Mouse (Mus musculus) urinary bladder, postnatal 14 days (tissue): ENCODE data around the gene Yes1.
"Not testable (repeated sequence)": the region's sequence is repeated elsewhere in the genome, so short reads cannot be mapped to it uniquely, and the experiment has no call there.

ENCODE experiments used
- DNase-seq: peaks from one replicate; pipeline ENCODE4 v3.0.0; 2021; ENCODE audit warnings: low spot score

Yes1 gene

GRCm38 (mm10) chr5:32610801-32611340 lies at the start of gene Yes1:
Gene Yes1, plus strand, starts transcription at chr5:32611171.
- DNase-seq, result peak; percentile 86

- no peak for DNase-seq
These were observed 46.3 kb upstream of the Yes1 start for GRCm38 (mm10) chr5:32564697-32565096.

GRCm38 (mm10) chr5:32571802-32572201 lies 39.2 kb upstream of the Yes1 start:
- DNase-seq, result no peak

- DNase-seq, result peak; percentile 53
These were observed 22.8 kb upstream of the Yes1 start for GRCm38 (mm10) chr5:32588136-32588535.

GRCm38 (mm10) chr5:32593793-32594192 lies 17.2 kb upstream of the Yes1 start:
- no peak for DNase-seq

- no peak for DNase-seq
These were observed 16.6 kb upstream of the Yes1 start for GRCm38 (mm10) chr5:32594358-32594757.

GRCm38 (mm10) chr5:32605911-32606310 lies 5.1 kb upstream of the Yes1 start:
- DNase-seq, result no peak

GRCm38 (mm10) chr5:32607776-32608355 lies 3.1 kb upstream of the Yes1 start:
- DNase-seq, result no peak

GRCm38 (mm10) chr5:32608516-32608915 lies 2.5 kb upstream of the Yes1 start:
- no peak for DNase-seq

- DNase-seq, result peak; percentile 45
These were observed 739 bp upstream of the Yes1 start for GRCm38 (mm10) chr5:32610064-32610800.

GRCm38 (mm10) chr5:32611341-32611961 lies 480 bp downstream of the Yes1 start:
- peak; percentile 45 for DNase-seq

- no peak for DNase-seq
These were observed 3.3 kb downstream of the Yes1 start for GRCm38 (mm10) chr5:32614291-32614690.

- DNase-seq, result no peak
These were observed 3.7 kb downstream of the Yes1 start for GRCm38 (mm10) chr5:32614691-32615090.

GRCm38 (mm10) chr5:32616489-32616888 lies 5.5 kb downstream of the Yes1 start:
- DNase-seq, result not testable (repeated sequence)

GRCm38 (mm10) chr5:32617851-32618250 lies 6.9 kb downstream of the Yes1 start:
- DNase-seq, result no peak

- DNase-seq, result no peak
These were observed 12.7 kb downstream of the Yes1 start for GRCm38 (mm10) chr5:32623649-32624048.

GRCm38 (mm10) chr5:32624777-32625176 lies 13.8 kb downstream of the Yes1 start:
- DNase-seq, result no peak

- no peak for DNase-seq
These were observed 22.2 kb downstream of the Yes1 start for GRCm38 (mm10) chr5:32633185-32633584.

GRCm38 (mm10) chr5:32657386-32657785 lies 46.4 kb downstream of the Yes1 start:
- DNase-seq, result no peak

- no peak for DNase-seq
These were observed 71.5 kb downstream of the Yes1 start for GRCm38 (mm10) chr5:32682475-32682874.

- no peak for DNase-seq
These were observed 82.4 kb downstream of the Yes1 start for GRCm38 (mm10) chr5:32693411-32693810.

- no peak for DNase-seq
These were observed 86.4 kb downstream of the Yes1 start for GRCm38 (mm10) chr5:32697208-32697867.
